Mouse (Mus musculus): ENCODE measurements at regions not wholly inside any gene's neighbourhood (a gene's known extent, or its start where the extent isn't known, plus 50 kb on each side); places are given as distances from the start of the nearest gene placed in this dataset.

- DNase-seq (ENCODE audit: low read depth, low spot score): no peak
Observed at GRCm38 (mm10) chr11:15218671-15219070, 619.6 kb downstream of the Pom121l12 start.

GRCm38 (mm10) chr11:15221856-15222255 is 622.8 kb downstream of the Pom121l12 start:
- DNase-seq (ENCODE audit: low read depth, low spot score): peak; percentile 75

GRCm38 (mm10) chr11:15250022-15250421 is 650.9 kb downstream of the Pom121l12 start:
- DNase-seq (ENCODE audit: low read depth, low spot score): no peak

DNA sequence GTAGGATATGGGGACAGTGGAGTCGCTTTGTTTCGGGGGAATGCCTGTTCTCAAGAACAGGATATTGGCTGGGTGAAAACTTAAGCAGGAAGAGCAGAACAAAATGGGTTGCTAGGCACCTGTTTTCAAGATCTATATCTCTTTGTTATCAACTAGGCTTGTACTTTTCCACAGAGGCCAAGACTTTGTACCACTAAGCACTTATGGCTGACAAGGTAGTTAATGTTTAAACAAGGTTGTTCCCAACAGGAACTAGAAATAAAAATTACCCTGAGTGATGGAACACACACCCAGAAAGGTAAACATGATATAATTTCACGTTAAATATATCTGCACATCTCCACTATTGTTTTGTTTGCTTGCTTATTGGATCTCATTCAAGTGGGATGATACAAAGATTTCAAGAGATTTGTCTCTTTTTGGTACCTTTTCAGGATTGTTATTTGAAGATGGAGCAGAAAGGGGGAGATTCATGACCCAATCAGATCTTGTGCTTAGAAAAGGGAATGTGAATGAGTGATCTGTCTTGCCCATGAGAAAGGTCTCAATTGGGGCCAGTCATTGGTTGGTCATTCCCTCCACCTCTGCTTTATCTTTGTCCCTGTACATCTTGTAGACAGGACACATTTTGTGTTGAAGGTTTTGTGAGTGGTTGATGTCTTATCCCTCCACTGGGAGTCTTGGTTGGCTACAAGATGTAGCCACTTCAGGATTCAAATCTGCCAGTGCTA is 675.1 kb downstream of the Pom121l12 start:
- no peak for DNase-seq (ENCODE audit: low read depth, low spot score)

GRCm38 (mm10) chr11:15308457-15308856 is 709.4 kb downstream of the Pom121l12 start:
- no peak for DNase-seq (ENCODE audit: low read depth, low spot score)
